Mouse (Mus musculus) common myeloid progenitor, adult 5-6 weeks (primary cell): ENCODE results near the gene Ppil3. TPM values are rescaled to one million over a fixed set of nuclear protein-coding genes. Genes with fewer than 3 reads are reported as not detected.

Source experiments
- ATAC-seq: replicated peaks from 2 replicates; pipeline ENCODE4 v1.8.0; 2016; ENCODE audit warnings: low read depth, mild to moderate bottlenecking, moderate TSS enrichment, inconsistent platforms; ENCODE audit not compliant: poor library complexity, severe bottlenecking
- total RNA-seq: library from RNA; stranded (forward); fragments of 200-1000, 187-1606 nt; gene quantifications from 2 replicates; pipeline ENCODE4 v1.2.3, GENCODE M21; 2017

Ppil3 gene
- total RNA-seq, 1 experiment from 2014 or later, result 86.1 TPM

DNA sequence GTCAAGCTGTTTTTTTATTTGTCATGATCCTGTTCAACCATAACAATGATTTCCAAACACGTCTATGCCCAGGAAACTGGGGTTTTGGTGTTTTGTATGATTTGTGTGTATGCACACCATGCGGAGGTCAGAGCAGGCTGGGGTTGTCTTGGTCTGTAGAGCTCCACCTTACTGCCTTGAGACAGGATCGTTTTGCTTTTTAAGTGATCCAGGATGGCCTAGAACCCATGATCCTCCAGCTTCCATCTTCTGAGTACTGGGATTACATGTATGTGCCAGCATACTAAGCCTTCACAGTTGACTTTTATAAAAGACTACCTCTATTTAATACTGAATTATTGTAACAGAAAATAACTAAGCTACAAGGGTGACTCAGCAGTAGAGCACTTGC is 35.1 kb downstream of the Ppil3 start:
- ATAC-seq, result no peak

DNA sequence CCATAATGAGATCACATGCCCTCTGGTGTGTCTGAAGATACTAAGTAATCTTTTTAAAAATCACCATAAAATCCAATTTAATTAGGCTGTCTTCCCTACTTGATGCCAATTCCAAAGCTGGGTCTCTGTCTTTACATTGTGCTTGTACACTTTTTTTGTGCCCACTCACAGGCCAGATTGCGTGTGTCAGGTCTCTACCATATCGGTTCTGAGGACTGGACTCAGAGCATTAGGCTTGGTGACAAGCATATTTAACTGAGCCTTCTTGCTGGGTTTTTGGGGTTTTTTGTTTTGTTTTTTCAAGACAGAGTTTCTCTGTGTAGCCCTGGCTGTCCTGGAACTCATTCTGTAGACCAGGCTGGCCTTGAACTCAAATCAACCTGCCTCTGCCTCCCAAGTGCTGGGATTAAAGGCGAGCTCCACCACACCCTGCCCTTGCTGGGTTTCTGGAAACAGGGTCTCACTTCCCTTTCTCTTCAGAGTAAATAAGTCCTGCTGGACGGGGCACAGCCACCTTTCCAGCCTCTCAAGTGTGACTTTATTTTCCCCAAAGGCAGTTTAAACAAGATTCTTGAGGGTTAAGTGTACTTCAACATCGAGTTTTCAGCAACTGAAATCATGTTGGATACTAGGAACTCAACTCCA is 35.6 kb downstream of the Ppil3 start:
- ATAC-seq, result no peak

DNA sequence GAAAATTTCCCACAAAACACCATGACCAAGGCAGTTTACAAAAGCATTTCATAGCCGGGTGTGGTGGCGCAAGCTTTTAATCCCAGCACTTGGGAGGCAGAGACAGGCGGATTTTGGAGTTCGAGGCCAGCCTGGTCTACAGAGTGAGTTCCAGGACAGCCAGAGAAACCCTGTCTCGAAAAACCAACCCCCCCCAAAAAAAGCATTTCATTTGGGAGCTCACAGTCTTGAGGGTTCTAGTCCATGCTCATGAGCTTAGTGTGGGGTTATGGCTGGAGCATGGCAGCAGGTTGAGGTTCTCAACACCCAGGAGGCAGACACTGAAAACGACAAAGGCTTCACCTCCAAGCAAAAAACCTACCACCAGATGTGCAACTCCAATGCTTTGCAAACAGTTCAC is 37.1 kb downstream of the Ppil3 start:
- ATAC-seq, result no peak

DNA sequence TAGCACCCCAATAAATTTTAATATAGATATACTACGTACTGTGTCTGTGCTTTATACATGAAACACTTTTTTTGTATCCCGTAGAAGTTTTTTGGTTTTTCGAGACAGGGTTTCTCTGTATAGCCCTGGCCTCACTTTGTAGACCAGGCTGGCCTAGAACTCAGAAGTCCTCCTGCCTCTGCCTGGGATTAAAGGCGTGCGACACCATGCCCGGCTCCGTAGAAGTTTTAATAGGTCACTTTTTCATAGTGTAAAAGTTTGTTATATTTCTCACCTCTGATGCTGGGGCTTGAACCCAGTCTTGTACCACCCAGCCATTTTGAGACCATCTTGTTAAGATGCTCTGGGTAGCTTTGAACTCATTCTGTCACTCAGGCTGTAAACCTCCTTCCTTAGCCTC is 38.0 kb downstream of the Ppil3 start:
- no peak for ATAC-seq

DNA sequence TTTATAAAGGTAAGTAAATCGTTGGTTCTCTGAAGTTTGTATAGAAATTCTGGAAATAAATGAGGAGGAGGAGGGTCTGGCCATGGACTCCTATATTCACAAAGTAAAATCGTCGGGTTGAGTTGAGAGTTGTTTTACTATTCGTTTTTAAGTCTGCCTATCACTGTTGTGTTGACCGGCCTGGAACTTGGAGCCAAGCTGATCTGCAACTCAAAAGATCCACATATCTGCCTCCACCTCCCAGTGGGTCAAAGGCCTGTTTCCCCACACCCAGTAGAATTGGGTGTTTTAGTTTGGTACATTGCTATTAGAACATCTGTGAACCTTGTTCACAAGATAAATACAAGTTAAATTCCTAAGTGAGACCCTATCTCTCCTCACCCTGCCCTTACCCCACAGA is 41.5 kb downstream of the Ppil3 start:
- no peak for ATAC-seq

DNA sequence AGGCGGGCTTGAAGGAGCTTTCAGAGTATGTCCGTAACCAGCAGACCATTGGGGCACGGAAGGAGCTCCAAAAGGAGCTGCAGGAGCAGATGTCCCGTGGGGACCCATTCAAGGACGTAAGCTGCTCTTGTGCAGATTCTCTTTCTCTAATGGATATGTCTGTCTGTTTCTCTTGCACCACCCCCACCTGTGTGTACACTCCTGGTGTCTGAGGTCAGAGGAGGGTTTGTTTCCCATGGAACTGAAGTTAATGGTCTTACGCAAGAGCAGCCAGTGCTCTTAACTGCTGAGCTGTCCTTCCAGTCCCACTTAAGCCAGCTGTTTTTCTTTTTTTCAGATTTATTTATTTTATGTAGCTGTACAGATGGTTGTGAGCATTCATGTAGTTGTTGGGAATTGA is 43.9 kb downstream of the Ppil3 start:
- no peak for ATAC-seq

DNA sequence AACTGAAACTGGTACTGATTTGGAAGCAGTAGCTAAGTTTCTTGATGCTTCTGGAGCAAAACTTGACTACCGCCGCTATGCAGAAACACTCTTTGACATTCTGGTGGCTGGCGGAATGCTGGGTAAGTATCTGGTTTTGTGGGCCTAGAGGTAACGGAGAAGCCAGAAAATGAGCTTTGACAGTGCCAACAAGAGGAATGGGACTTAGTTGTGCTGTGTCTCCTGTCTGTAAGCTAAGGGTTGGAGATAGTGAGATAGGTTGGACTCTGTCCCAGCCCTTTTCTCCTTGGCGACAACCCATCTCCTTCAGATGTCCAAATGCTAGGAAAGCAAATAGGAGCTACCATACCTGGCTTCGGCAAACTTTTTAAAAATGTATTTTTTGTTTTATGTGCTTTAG is 47.6 kb downstream of the Ppil3 start:
- ATAC-seq, result no peak

- no peak for ATAC-seq
Measured at GRCm38 (mm10) chr1:58396179-58396578, 49.1 kb downstream of the Ppil3 start.

DNA sequence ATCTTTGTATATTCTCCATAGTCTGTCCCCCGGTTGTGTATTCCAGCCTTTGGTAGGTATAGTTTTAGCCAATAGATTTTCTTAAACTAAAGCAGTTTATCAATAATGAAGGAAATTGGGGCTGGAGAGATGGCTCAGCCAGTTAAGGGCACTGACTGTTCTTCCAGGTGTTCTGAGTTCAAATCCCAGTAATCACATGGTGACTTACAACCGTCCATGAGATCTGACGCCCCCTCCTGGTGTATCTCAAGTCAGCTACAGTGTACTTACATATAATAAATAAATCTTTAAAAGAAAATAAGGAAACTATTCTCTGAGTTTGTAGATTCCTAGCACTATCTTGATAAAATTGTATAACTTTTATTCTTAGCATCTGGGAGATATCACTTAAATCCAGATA is 49.9 kb downstream of the Ppil3 start:
- no peak for ATAC-seq

DNA sequence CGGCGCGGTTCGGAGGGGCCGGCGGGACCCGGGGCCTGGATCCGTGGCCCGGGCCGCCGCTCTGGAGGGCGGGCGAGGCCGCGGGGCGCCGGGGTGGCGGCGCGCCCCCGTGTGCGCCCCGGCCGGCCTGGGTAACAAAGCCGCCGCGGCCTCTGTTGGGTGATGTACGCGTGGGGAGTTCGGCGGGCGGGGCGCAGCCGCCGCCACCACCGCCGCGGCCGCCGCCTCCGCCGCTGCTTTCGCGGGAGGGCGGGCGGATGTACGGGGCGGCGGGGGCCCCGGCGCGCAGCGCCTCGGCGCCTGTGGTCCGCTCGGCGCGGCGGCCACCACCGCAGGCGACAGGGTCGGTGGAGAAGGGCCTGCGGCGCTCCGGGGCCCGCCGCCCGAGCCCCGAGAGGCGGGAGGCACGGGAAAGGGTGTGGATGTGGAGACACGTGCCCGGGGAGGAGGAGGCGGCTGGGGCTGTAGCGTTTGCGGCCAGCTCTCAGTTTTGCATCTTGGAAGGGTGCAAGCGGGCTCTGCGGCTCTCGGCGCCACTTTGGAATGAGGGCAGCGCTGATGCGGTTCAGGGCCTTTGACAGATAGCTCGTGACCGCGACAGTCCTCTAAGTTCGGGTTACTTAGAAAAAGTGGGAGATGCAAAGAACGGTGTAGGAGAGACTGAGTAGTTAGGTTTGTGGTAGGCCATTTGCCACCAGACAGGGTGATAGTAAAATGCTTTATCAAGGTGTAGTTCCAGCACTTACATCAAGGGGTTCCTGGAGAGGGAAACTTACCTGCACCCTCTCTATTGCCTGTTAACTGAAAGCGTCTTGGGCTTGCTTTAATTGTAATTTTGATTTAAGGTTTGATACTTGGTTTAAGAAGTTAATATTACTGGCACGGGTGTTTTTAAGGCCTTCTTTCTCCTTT is 51.7 kb downstream of the Ppil3 start:
- peak; percentile 40 for ATAC-seq

GRCm38 (mm10) chr1:58392652-58393283 is 52.5 kb downstream of the Ppil3 start, which contains the start of gene Bzw1:
TSS of gene Bzw1 (plus strand) at chr1:58392898.
- ATAC-seq, result peak; percentile 87

DNA sequence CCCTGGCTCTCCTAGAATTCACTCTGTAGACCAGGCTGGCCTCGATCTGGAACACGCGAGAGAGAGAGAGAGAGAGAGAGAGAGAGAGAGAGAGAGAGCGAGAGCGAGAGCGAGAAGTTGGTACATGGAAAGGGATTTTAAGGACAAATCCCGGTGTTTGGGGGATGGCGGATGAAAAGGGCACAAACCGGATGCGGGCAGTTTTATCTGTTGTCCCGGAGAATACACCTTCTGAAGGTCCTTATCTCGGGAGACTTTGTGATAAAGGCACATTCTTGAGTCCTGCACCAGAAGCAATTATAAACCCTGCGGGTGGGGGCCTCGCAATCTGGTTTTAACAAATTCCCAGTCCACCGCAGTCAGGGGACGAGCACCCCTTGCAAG is 53.0 kb downstream of the Ppil3 start:
- ATAC-seq, result 0 out of 2 replicates have a peak, but pooled peaks have one; percentile 3

- no peak for ATAC-seq
Measured at GRCm38 (mm10) chr1:58391421-58392267, 53.6 kb downstream of the Ppil3 start.

GRCm38 (mm10) chr1:58382586-58383281 is 62.6 kb downstream of the Ppil3 start:
- ATAC-seq, result no peak

Other genes with a start within 250 kb of the Ppil3 start
- gene Aox4, start 235.1 kb downstream of the Ppil3 start, total RNA-seq, result 0.10 and 0.27 TPM in 2 replicates
- 0.09 TPM in 1 of 2 replicates, not detected in the other for gene Aox2, start 167.2 kb downstream of the Ppil3 start, total RNA-seq
- 194 and 196 TPM in 2 replicates for gene Bzw1, start 52.6 kb downstream of the Ppil3 start, total RNA-seq
- gene Clk1, start 21.4 kb downstream of the Ppil3 start, total RNA-seq, result 507 and 538 TPM in 2 replicates
- gene Nif3l1, start 335 bp downstream of the Ppil3 start, total RNA-seq, result 55.0 and 64.6 TPM in 2 replicates
- gene Orc2, start 59.6 kb upstream of the Ppil3 start, total RNA-seq, result 87.7 and 100 TPM in 2 replicates
- 13.1 and 13.9 TPM in 2 replicates for gene Fam126b, start 140.8 kb upstream of the Ppil3 start, total RNA-seq
- 84.0 and 90.8 TPM in 2 replicates for gene Ndufb3, start 140.9 kb upstream of the Ppil3 start, total RNA-seq